Mouse (Mus musculus): Measurements from ENCODE around the gene Erfe. TPM values are rescaled to one million over a fixed set of nuclear protein-coding genes. Genes with fewer than 3 reads are reported as not detected.

Erfe gene
- total RNA-seq, 2 experiments from 2014 or later = not detected

GRCm38 (mm10) chr1:91370055-91370454 lies 3.8 kb downstream of the Erfe start:
- no peak for DNase-seq
- intact Hi-C loops (cut with DNase I) = no loop called here

GRCm38 (mm10) chr1:91373414-91373835 lies 7.2 kb downstream of the Erfe start:
- DNase-seq = no peak
- intact Hi-C loops (cut with DNase I) = no loop called here

- intact Hi-C loops (cut with DNase I) = loop anchor here (1.0 kb wide), 1 partner anchor 33 kb away; no protein-coding TSS in a partner anchor
- DNase-seq = peak; percentile 73 to 82
These were observed 14.3 kb downstream of the Erfe start for GRCm38 (mm10) chr1:91380453-91381090.

GRCm38 (mm10) chr1:91381091-91381471 lies 14.9 kb downstream of the Erfe start:
- DNase-seq = no peak
- intact Hi-C loops (cut with DNase I) = no loop called here

- intact Hi-C loops (cut with DNase I) = no loop called here
- no peak for DNase-seq
These were observed 24.1 kb downstream of the Erfe start for GRCm38 (mm10) chr1:91390369-91390768.

GRCm38 (mm10) chr1:91397927-91398259 lies 31.7 kb downstream of the Erfe start:
- intact Hi-C loops (cut with DNase I) = loop anchor here (5.0 kb wide), 1 partner anchor 146 kb away; the partner anchor contains the start of gene Ube2f
- DNase-seq = no peak

DNA sequence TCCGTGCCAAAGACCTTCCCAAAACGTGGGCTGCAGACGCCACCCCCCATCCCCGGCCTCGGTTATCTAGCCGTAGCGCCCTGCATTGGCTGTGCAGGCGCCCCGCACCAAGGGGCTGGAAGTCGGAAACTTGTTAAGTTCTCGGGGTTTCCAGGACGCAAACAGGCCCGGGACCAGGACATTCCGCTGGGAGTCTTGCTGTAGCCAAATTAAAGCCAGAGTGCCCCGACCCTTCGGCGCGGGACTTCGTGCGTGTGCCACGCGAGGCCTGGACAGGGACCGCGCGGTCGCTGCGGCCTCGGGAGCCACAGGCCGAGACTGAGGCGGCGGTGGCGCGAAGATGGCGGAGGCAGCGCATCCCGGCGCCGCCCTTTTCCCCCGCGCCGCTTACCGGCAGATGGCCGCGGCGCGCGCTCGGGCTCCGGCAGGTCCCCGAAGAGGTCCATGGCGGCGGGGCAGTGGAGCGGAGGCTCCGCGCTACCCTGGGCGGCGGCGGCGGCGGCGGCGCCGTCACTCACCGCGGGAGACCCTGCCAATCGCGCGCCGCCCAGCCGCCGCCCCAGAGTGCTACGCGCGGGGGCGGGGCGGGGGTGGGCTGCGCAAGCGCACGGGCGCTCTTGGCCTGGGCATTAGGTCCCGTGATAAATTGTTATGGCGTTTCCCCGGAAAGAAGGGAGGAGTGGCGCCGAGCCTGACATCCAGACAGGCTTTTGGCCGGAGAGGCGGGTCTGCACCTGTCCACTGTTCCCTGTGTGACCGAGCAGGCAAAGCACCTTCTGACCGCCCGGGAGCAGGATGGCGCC lies 32.2 kb downstream of the Erfe start, which contains the start of gene Ilkap:
Ilkap (minus strand) TSS at position 556 of the 803 bp plus-strand sequence.
- DNase-seq = peak; percentile 78 to 86
- intact Hi-C loops (cut with DNase I) = loop anchor here (5.0 kb wide), 1 partner anchor 146 kb away; the partner anchor contains the start of gene Ube2f

DNA sequence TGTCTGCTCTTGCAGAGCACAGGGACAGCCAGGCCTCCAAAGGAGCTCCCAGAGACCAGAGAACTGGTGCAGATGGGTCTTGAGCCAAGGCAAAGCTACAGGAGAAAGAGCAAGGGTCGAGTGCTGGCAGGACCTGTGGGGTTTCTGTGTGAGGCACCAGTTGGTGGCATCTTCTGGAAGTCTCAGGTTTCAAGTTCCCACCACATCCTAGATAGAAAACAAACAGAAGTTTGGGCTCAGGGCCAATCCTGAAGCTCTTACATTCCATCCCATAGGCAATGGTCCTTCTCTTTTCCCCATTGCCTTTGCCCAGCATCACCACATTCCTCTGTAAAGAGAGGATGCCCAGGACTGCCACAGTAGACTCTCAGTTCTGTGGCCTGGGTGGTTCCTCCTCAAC lies 38.7 kb downstream of the Erfe start:
- DNase-seq = no peak
- intact Hi-C loops (cut with DNase I) = no loop called here

GRCm38 (mm10) chr1:91405406-91406169 lies 39.4 kb downstream of the Erfe start:
- DNase-seq = no peak
- intact Hi-C loops (cut with DNase I) = no loop called here

- intact Hi-C loops (cut with DNase I) = no loop called here
- no peak for DNase-seq
These were observed 41.6 kb downstream of the Erfe start for GRCm38 (mm10) chr1:91407819-91408218.

GRCm38 (mm10) chr1:91411631-91412285 lies 45.5 kb downstream of the Erfe start:
- DNase-seq = no peak
- intact Hi-C loops (cut with DNase I) = no loop called here

DNA sequence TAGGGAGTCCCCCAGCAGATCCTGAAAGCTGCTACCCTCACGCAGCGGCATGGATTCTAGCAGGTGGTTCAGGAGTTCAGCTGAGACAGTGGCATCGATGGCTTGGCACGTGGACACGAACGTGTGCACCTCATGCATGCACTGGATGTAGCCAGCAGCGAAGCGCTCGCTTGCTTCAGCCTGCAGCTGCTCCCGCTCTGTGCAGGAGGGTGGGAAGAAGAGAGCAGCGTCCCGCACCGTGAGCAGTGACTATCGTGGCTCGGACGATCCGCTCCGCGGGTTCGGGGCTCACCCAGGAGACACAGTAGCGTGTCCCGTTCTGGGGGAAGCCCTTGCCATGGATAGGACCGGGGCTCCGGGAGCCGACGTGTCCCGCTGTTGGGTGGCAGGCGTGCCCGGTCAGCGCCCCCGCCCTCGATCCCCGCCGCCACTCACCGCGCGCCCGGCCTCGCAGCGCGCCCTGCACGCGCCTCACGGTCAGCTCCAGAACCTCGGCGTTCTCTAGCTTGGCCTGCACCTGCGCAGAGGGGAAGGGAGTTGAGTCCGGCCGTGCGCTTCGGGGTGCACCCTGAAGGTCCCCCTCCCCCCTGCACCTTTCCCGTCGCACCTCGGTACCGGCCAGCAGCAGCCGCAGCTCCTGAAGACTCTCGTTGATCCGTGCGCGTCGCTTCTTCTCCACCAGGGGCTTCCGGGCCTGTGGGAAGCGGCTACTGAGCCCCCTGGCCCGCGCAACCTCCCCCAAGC lies 46.2 kb downstream of the Erfe start:
- intact Hi-C loops (cut with DNase I) = no loop called here
- peak in 1 of 2 experiments; percentile 22 for DNase-seq

DNA sequence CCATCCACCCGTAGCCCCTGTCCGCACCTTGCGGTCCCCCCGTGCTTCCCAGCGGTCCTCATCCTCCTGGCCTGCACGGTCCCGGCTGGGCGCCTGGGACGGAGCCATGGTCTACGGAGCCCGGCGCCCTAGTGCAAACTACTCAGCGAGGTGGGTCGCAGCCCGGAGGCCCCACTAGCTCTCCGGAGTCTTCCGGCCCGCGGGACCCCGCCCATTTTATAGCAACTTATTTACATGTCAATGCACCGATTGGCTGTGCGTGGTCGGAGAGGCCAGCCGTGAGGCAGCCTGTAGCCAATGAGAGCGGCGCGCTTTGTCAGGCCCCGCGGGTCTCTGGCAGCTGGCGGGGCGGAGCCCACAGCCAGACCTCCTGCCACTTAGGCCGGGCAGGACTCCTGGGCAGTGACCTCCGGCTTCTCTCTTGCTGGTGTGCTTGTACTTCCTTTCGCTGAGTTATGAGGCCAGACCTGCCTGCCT lies 46.8 kb downstream of the Erfe start:
- DNase-seq = peak; percentile 89 to 90
- intact Hi-C loops (cut with DNase I) = no loop called here

DNA sequence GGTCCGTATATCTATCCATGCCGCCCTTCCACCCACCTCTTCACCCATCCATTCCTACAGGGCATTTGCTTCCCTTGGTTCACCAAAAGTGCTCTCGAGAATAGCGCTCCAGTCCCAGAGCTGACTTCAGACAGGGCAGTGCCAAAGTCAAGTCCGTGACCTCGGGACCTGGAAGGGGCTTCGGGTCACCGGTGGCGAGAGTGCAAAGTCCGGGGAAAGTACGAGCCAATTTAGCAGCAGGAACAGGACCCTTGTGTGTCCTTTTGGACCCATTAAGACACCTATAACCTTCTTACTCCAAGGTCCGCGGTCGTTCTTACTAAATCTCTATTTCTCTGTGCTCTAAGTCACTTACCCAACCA lies 47.3 kb downstream of the Erfe start:
- no peak for DNase-seq
- intact Hi-C loops (cut with DNase I) = no loop called here

DNA sequence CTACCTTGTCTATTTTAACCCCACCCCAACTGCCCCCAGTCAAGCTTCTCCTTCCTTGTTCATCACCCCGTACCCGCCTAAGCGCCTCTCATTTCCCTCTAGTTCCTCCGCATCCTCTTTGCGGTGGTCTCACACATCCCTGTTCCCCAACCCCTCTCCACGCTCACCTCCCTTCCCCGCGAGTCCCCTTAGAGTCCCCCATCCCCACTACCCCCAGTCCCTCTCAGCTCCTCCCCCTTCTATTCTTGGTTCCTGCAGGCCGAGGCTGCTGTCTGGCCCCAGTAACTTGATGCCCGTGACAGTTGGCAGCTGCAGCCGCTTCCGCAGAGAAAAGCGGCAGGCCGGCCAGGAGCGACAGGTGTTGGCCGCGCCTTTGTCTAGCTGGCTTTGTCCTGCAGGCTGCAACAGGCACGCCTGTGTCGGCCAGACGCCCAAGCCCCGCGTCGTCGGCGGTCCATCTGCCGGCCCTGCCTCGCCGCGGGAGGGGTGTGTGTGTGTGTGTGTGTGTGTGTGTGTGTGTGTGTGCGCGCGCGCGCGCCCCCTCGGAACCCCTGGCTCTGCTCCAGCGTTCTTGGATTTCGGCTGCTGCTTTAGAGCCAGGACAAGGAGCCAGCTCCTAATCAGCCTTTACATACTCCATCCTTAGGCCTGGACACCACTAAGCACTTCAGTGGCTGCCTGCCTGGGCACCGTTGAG lies 47.8 kb downstream of the Erfe start, which contains the start of gene Hes6:
Hes6 (minus strand) TSS at position 141 of the 697 bp plus-strand sequence.
- intact Hi-C loops (cut with DNase I) = no loop called here
- DNase-seq = peak; percentile 76 to 83

DNA sequence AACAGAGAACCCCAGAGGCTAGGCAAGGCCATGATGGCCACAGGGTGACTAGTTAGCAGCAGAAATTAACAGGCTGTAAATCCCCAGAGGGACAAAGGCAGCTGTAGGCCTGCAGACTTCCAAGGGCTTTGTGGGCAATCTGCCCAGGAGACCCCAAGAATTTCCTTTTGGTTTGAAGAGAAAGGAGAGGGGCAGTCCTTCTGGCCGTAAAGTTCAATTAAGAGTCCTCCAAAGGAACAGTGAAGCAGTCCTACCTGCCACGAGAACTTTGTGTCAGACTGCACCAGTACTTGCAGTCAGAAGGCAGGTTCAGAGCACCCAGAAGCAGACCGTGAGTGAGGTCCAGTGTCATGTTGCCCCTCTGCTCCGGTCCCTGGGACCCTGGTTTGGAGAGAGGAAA lies 48.7 kb downstream of the Erfe start:
- no peak for DNase-seq
- intact Hi-C loops (cut with DNase I) = no loop called here

DNA sequence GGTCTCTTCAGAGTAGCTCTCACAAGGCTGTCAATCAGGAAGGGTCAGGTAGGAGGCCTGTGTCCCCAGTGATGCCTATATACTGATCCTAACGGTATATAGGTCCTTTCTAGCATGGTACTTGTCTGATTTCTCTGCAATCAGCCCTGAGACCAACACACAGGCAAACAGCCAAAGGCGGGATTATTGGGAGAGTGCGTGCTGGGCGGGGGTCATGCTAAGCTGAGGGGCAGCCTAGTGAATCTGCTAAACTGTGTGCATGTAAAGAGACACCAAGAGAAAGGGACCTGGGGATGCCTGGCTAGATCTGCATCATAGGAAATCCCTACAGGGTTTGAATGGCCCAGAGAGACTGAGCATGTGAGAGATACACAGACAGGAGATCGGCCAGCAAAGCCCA lies 49.1 kb downstream of the Erfe start:
- intact Hi-C loops (cut with DNase I) = no loop called here
- DNase-seq = no peak

DNA sequence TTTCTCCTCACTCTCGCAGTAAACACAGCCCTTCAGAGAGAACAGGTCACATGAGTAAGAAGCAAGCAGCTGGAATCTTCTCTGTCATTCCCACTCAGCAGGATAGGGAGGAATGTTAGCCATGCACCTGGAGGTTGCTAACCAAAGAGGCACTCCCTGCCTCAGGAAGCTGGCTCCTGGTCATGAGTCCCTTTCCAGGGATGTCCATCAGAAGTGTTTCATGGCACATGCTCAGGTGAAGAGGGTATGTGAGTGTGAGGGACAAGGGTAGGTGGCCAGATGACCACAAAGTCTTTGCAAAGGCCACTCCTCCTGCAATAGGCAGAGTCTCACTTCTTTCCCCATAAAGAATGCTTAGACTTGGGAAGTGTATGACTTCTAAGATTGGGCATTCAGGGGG lies 51.8 kb downstream of the Erfe start:
- intact Hi-C loops (cut with DNase I) = no loop called here
- DNase-seq = no peak

GRCm38 (mm10) chr1:91419862-91420600 lies 53.8 kb downstream of the Erfe start:
- no peak for DNase-seq
- intact Hi-C loops (cut with DNase I) = no loop called here

All from heart, postnatal 36 days (tissue).